Mouse (Mus musculus) skeletal muscle tissue, adult 2 months (tissue): ENCODE data around the gene Adm.

Source experiments
- DNase-seq: peaks from one replicate; pipeline ENCODE4 v3.0.0-alpha.2; 2012; ENCODE audit warnings: low read depth, low spot score

The Adm gene

GRCm38 (mm10) chr7:110658378-110658928 lies 31.0 kb downstream of the Adm start:
- DNase-seq: no peak

- no peak for DNase-seq
Observed at GRCm38 (mm10) chr7:110666537-110666936, 39.1 kb downstream of the Adm start.

- no peak for DNase-seq
Observed at GRCm38 (mm10) chr7:110668247-110668646, 40.8 kb downstream of the Adm start.

- no peak for DNase-seq
Observed at GRCm38 (mm10) chr7:110668756-110669155, 41.3 kb downstream of the Adm start.

- no peak for DNase-seq
Observed at GRCm38 (mm10) chr7:110671121-110671680, 43.7 kb downstream of the Adm start.
